Mouse (Mus musculus) liver, adult 2 months (tissue): Measurements from ENCODE around the gene Nudt9. TPM values are rescaled to one million over a fixed set of nuclear protein-coding genes. Genes with fewer than 3 reads are reported as not detected.
A peak's percentile ranks its signal among the peaks of the same experiment; 100 is the strongest.

Experiments used
- DNase-seq: peaks from one replicate; pipeline ENCODE4 v3.0.0-alpha.2; 2011; ENCODE audit warnings: low read depth, low spot score; ENCODE audit errors: extremely low read depth
- H3K27ac ChIP-seq: fragments of 200-500 bp; replicated peaks from 2 replicates; pipeline ENCODE4 v1.5.1; 2012; ENCODE audit warnings: low read depth, mild to moderate bottlenecking, control low read depth, inconsistent platforms, low read length; ENCODE audit not compliant: insufficient read depth
- H3K27me3 ChIP-seq: fragments of 200-500 bp; 2 replicates; pipeline ENCODE4 v1.6.1; 2012; ENCODE audit warnings: mild to moderate bottlenecking, moderate library complexity, low read length, inconsistent platforms; ENCODE audit not compliant: control insufficient read depth, insufficient read depth
- H3K36me3 ChIP-seq: fragments of 200-500 bp; 2 replicates; pipeline ENCODE4 v1.6.1; 2012; ENCODE audit warnings: low read length, inconsistent platforms; ENCODE audit not compliant: control insufficient read depth, insufficient read depth
- H3K4me1 ChIP-seq: fragments of 200-500 bp; 2 replicates; pipeline ENCODE4 v1.6.1; 2011; ENCODE audit warnings: low read length; ENCODE audit not compliant: control insufficient read depth, insufficient read depth
- H3K4me3 ChIP-seq: fragments of 200-500 bp; 2 replicates; pipeline ENCODE4 v1.5.1; 2011; ENCODE audit warnings: low read depth, mild to moderate bottlenecking, control low read depth, low read length, moderate library complexity; ENCODE audit not compliant: insufficient read depth
- H3K79me2 ChIP-seq: fragments of 200-500 bp; 2 replicates; pipeline ENCODE4 v1.6.1; 2012; ENCODE audit warnings: inconsistent platforms, mild to moderate bottlenecking, low read length, moderate library complexity; ENCODE audit not compliant: control insufficient read depth, insufficient read depth
- H3K9ac ChIP-seq: fragments of 200-500 bp; 2 replicates; pipeline ENCODE4 v1.6.1; 2012; ENCODE audit warnings: low read depth, mild to moderate bottlenecking, control low read depth, inconsistent platforms, low read length
- CTCF ChIP-seq: fragments of 200-500 bp; IDR thresholded peaks from 2 replicates; pipeline ENCODE4 v1.5.1; 2011; ENCODE audit warnings: low read depth, low read length, control low read depth
- POLR2A ChIP-seq: fragments of 200-500 bp; IDR thresholded peaks from 2 replicates; pipeline ENCODE4 v1.6.1; 2011; ENCODE audit warnings: low read length, control low read depth; ENCODE audit not compliant: insufficient read depth; ENCODE audit errors: extremely low read depth
- WGBS: fragments of 180-500 bp; shearing (Covaris S2); methylation state at CpG from one replicate; pipeline ENCODE4 v1.1.7; 2018; 5-methylcytosine and 5-hydroxymethylcytosine counted together
- polyA plus RNA-seq: library from polyadenylated mRNA; depleted of rRNA; stranded (reverse); fragments of >200 nt; gene quantifications from 2 replicates; pipeline ENCODE4 v1.2.3, GENCODE M21; 2012
- total RNA-seq: library from RNA; depleted of rRNA; stranded (reverse); fragments of >200 nt; gene quantifications from 2 replicates; pipeline ENCODE4 v1.2.3, GENCODE M21; 2014

Gene Nudt9
- total and polyA plus RNA-seq, 2 experiments = 39.7 to 40.3 TPM

DNA sequence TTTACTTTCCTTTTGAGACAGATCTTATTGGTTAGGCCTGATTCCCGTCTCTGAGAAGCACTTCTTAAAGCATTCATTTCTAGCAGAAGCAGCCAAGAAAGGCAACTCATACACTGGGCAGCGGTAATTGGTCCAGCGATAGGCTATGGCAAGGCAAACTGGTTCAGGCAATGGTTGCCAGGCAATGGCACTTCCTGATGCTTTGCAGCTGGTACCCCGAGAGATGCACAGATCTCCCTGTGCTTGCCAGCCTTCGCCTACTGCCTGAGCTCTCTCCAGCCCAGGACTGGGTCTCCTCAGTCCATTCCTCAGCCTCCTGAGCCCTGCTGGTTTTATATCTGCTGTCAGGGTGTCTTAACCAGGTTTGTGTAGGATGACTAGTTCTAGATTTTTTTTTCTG, 14.3 kb downstream of the Nudt9 start:
- Histone ChIP-seq H3K79me2 (no peaks in the 10 kb centered on the region), H3K9ac (no peak overlapping the region), H3K27ac (no peak overlapping the region), H3K27me3 (no peaks in the 10 kb centered on the region), H3K4me1 (no peaks in the 10 kb centered on the region), H3K4me3 (no peak overlapping the region), H3K36me3 (peaks cover 30% of the 10 kb centered on the region)
- TF ChIP-seq CTCF (no peak), POLR2A (no peak)
- no peak for DNase-seq
- WGBS = 96% methylated on average over 5 of the region's 5 CpGs

DNA sequence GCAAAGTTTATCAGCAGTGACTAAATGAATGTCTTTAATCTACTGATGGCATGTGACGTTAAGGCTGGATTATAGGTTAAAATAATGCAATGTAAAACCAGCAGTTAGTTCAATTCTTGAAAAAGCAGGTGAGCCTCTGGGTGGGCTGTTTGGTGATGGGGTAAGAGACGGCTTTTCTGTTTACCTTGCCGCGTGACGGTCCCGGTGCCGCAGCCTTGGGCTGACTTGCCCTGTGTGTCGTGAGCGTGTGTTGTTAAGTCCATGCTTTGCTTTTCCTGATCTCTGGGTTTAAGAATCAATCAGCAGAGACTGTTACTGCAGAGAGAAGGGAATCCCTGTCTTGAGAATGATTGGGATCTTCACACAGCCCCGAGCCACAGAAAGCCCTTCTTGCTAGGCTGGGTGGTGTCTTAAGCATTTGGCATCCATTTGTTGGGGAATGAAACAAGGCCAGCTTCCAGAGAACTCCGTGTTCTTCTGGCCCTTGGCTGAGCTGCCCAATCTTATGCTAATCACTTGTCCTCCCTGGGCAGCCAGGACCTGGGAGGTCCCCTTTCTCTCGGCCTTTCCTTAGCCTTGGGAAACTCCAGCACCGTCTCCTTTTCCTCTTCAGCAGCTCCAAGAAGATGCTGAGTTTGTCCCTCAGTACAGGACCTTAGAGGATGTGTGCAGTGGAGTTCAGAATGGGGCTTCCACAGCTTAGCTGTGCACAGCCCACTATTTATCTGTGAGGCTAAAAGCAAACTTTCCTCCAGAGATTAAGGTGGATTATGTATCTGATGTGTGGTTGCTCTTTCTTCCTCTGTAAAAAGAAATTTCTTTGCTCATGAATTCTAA, 16.0 kb downstream of the Nudt9 start:
- DNase-seq = no peak
- 88% methylated on average over 13 of the region's 13 CpGs for WGBS
- Histone ChIP-seq H3K9ac (no peak overlapping the region), H3K36me3 (peaks cover 29% of the 10 kb centered on the region), H3K4me3 (no peak overlapping the region), H3K27ac (no peak overlapping the region), H3K79me2 (no peaks in the 10 kb centered on the region), H3K27me3 (no peaks in the 10 kb centered on the region), H3K4me1 (no peaks in the 10 kb centered on the region)
- TF ChIP-seq CTCF = no peak
- no peak for TF ChIP-seq POLR2A

GRCm38 (mm10) chr5:104062773-104063551, 16.9 kb downstream of the Nudt9 start:
- Histone ChIP-seq H3K4me1 (no peaks in the 10 kb centered on the region), H3K36me3 (peaks cover 29% of the 10 kb centered on the region), H3K79me2 (no peaks in the 10 kb centered on the region), H3K4me3 (no peak overlapping the region), H3K9ac (no peak overlapping the region), H3K27ac (no peak overlapping the region), H3K27me3 (no peaks in the 10 kb centered on the region)
- WGBS = 96% methylated on average over 11 of the region's 11 CpGs
- TF ChIP-seq POLR2A (no peak), CTCF (no peak)
- DNase-seq = no peak

DNA sequence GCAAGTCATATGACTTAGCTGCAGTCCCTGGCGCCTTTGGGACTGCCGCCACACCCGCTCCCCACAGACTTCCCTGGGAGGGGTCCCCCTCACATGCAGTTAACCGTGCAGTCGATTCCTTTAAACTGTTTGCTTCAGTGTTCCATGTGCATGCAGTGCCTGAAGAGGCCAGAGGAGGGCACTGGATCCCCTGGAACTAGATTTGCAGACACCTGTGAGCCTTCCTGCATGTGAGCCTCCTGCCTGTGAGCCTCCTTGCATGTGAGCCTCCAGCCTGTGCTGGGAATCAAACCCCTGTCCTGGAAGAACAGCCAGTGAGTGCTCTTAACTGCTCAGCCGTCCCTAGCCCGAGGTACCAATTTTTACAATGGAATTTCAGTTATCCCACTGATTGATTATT, 22.6 kb downstream of the Nudt9 start:
- H3K4me3 ChIP-seq = no peak overlapping the region
- H3K9ac ChIP-seq = no peak overlapping the region
- DNase-seq = no peak
- H3K36me3 ChIP-seq = peaks cover 8% of the 10 kb centered on the region
- no peak overlapping the region for H3K27ac ChIP-seq
- no peaks in the 10 kb centered on the region for H3K4me1 ChIP-seq
- no peaks in the 10 kb centered on the region for H3K27me3 ChIP-seq
- peak; percentile 65 for TF ChIP-seq CTCF
- TF ChIP-seq POLR2A = no peak
- no peaks in the 10 kb centered on the region for H3K79me2 ChIP-seq
- 86% methylated on average over 7 of the region's 7 CpGs for WGBS

- TF ChIP-seq POLR2A (no peak), CTCF (no peak)
- DNase-seq = no peak
- Histone ChIP-seq H3K36me3 (no peaks in the 10 kb centered on the region), H3K9ac (no peak overlapping the region), H3K27me3 (no peaks in the 10 kb centered on the region), H3K4me1 (no peaks in the 10 kb centered on the region), H3K79me2 (no peaks in the 10 kb centered on the region), H3K4me3 (no peak overlapping the region), H3K27ac (no peak overlapping the region)
- 81% methylated on average over 4 of the region's 4 CpGs for WGBS
Observed at GRCm38 (mm10) chr5:104071048-104071447, 24.9 kb downstream of the Nudt9 start.
